Mouse (Mus musculus) gastrocnemius, postnatal 25 days (tissue): ENCODE data around the gene Mical2. TPM values are rescaled to one million over a fixed set of nuclear protein-coding genes. Genes with fewer than 3 reads are reported as not detected.

Experiments used
- DNase-seq: peaks from one replicate; pipeline ENCODE4 v3.0.0; 2022
- total RNA-seq, 2 experiments: library from RNA; stranded (reverse); gene quantifications; 1 replicate in 1 of 2; 2 replicates in 1 of 2; pipeline ENCODE4 v1.2.3; 2021

Gene Mical2
- total RNA-seq, 2 experiments from 2014 or later: 36.1 to 131 TPM

DNA sequence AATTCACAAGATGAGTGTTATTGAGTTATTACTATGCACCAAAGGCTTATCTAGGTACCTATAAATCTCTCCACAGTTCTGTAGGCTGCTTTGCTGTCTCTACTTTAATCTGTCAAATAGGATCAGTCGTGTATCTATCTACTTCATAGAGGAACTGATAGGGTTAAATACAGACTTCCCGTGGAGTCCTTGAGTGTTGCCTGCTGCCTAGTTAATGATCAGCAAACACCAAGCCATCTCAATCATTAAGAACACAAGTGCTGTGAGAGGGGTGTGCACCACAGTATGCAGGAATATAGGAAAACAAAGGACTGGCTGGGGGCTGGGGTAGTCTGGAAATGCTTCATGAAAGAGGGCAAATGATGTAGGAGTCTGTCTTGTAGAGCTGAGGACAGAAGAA, 50.2 kb downstream of the Mical2 start:
- DNase-seq: no peak

DNA sequence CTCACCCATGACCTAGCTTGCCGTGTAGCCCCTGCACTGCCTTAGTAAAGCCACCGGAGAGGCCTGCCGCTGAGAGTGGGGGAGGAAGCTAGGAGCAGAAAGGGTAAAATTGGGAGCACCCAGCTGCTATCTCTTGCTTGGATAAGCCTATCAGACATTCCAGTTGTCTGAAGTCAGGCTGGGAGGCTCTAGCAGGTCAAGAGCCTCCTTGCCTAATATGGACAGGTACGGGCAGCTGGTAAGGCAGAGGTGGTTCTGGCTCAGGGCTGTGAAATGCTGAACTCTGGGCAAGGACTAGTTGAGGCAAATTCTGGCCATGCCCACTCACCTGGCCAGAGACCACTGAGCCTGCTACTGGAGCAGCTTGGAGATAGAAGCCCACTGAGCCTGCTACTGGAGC, 51.2 kb downstream of the Mical2 start:
- no peak for DNase-seq

DNA sequence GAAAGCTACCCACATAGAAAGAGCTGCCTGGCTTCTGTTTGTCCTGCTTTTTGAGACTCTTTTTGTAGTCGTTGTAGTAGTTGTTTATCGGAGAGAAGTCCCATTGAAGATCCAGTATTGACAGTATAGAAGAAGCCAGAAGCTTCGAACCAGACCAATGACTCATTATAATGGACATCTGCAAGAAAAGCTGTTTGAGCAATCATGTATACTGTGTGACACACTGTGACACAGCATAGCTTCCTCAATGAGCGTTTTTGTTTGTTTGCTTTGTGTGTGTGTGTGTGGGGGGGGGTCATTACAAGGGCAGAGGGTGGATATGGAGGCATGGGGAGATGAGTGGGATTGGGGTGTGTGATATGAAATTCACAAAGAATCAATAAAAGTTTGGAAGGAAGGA, 53.0 kb downstream of the Mical2 start:
- no peak for DNase-seq

DNA sequence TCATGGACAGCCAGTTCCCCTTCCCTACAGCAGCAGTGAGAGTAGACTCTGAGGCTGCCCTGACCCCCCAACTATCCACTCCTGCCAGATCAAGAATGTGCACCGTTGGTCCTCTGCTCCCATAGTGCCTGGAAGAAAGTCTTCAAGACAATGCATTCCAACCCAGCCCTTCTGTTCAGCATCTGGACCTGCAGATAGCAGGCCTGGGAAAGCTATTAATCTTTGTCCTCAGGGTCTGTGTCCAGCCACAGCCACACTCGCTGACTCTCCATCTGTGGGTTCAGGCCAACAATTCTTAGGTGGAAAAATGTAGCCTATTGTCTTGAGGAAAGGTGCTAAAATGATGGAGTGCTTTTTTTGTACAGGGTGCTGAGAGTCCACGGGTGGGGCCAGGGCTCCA, 54.8 kb downstream of the Mical2 start:
- peak; percentile 36 for DNase-seq

DNA sequence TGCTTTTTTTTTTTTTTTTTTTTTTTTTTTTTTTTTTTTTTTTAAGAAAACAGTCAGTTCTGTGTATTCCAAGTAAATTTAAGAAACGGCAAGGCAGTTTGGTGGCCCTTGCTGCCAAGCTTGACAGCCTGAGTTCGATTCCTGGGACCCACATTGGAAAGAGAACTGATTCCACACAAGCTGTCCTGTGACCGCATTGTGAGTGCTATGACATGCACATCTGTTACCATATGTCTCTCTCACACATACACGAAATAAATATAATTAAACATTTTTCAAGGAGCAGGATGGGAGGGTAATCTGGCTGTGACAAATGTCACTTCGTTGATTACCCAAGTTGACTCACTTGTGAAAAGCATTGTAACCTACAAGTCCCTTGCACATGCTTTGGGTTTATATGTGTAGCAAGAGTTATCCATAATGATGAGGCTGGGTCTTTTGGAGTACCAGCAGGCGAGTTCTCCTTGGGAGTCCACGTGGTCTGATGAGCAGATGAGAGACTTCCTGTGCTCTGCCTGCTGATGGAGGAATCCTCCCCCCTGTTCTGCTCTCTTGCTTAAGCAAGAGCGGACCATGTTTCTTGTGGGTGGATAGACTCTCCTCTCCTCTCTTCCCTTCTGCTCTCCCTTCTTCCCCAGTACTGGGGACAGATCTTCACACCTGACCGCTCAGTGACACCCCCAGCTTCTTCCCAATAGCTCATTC, 58.1 kb downstream of the Mical2 start:
- no peak for DNase-seq

DNA sequence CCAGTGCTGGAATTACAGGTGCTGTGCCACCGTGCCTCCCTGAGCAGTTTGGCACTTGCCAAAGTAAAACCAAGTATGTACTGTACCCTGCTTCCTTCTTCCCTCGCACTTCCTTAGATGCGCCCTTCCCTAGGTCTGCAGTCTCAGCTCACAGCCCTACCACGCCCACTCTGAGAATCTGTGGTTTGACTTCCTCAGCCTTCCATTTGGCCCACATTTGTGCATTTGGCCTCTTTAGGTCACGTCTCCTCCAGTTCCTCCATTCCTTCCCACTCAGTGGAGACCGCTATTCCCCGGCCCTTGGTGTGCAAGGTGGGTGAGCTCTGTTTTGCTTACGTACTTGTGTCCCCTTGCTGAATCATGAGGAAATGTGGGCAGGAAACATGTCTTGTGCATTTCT, 59.9 kb downstream of the Mical2 start:
- no peak for DNase-seq

DNA sequence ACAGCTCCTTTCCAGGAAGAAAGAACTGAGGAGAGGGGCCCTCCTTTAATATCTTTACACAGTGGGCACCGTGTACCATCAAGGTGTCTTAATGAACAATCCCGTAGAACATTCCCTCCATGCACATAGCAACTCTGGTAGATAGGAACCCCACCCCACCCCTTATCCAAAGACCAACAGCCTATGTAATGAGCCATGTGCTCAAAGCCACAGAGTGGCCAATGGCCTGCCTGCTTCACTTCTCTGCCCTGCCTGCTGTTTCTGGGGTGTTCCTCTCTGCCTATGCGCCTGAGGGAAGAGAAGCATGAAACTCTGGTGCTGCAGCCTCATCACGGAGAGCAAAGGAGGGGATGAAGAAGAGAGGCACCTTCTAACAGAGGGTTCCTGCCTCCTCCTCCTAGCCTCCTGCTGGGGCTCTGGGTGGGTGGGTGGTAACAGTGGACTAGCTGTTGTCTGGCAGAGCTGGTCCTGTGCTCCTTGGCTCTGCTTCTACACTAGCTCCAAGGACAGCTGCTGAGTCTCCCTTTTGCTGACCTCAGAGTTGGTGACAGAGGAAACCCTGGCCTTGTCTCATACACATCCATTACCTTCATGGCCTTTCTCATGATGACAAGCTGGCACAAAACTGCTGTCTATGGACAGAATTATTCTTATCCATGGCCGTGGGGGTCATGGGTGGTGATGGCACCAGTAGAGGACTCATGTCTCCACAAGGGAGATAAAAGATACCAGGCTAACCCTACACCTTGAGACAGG, 62.9 kb downstream of the Mical2 start:
- DNase-seq: peak; percentile 41

DNA sequence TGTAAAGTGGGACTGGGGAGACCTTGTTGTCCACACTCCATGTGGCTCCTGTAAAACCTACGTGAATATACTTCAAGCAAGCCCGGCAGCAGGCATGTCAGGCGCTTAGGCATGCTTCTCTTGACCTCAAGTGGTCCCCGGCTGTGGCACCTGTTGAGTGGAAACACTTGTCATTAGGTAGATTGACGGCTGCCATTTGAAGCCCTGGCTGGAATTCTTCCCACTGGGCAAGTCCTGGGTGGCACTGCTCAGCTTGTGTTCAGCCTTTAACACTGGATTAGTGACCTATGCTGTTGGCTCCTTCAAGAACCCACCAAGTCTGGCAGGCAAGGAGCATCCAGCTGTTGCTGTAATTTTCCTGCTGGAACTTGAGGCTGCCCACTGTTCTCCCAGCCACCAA, 63.9 kb downstream of the Mical2 start:
- DNase-seq: peak; percentile 88

DNA sequence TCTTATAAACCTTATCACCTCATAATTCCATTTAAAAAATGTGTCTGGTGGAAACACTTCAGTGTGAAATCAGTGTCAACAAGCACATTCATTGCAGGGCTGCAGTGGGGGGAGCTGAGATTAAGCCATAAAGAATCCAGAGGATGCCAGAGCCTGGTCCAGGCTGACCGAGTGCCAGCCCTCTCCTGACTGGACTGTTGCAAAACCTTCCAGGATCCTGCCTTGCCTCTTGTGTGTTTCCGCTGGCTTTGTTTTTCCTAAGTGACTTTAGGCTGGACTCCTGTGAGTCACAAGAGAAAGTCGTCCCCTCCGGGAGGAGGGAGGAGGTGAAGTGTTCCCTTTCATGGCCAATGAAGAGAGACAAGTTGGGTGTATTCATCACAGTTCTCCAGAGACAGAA, 64.3 kb downstream of the Mical2 start:
- no peak for DNase-seq

DNA sequence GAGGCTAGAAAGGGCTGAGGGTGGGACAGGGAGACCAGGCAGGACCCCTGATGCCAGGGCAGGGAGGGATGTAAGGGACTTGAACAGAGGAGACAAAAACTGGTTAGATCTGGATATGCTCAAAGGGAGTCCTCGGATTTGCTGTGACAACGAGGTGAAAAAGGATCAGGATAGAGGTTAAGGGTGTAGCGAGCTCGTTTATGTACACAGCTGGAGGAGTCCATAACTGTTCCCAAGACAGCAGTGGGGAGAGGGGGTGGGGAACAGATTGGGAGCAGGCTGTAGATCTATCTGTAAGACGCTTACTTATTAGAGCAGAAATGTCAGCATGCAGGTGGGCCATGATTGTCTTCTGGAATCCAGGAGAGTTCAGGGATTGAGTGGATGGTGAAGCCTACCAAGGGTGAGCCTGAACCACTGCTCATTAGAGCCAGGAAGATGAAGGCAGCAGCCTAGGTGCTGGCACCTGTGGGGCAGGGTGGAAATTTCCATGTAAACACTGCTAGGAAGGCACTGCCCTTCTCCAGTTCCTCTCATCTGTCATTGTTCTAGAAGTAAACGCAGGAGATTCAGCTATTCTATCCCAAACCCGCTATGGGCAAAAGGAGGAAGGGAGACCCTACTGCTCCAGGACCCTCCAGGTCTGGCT, 67.9 kb downstream of the Mical2 start:
- no peak for DNase-seq

DNA sequence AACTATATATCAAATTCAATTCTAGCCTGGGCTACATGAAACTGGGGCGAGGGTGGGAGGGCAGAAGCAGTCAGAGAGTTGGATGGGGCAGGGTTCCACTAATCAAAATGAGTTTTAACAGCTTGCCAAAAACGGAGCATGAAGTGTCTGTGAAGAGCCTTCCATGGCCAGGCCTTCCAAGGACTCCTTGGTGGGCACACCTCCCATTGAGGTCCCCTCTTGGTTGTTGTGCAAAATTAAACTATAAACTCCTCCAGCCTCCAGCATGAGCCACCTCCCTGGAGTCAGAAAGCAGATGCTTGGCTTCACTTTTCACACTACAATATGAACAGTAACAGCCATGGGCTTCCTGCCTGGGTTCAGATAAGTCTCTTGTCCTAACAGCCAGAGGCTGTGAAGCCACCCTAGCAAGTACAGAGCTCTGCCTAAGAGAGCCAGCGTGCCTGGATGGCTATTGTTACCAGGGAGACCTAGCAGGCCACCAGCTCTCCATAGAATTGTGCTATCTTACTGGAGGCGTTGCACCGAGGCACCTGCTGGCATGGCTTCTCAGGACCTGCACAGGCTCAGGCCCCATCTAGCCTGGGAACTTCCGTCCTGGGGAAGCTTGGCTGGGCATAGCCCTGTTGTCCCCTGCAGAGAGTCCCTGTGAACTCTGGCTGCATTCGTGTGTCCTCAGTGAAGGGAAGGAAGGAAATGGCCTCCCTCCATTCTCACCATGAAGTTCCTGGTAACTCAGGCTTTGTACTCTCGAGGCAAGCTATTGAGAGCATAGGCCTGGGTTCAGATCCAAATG, 70.0 kb downstream of the Mical2 start:
- DNase-seq: no peak

DNA sequence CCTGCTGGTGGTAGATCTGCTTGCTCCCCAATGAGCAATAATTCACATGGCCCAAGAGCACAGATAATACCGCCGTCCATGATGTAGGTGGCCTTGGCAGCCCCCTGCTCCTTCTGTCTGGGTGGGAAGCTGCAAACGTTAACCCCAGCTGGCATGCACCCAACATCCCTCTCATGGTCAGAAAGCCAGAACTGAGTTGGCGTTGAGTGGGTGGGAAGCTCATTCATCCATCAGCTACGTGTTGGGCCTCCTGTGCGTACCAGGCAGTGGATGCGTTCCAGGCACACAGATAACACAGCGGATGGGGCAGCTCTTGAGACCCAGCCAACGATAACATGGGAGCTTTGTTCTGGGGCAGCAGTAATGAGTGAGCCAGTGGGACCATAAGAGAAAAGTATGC, 72.4 kb downstream of the Mical2 start:
- no peak for DNase-seq

DNA sequence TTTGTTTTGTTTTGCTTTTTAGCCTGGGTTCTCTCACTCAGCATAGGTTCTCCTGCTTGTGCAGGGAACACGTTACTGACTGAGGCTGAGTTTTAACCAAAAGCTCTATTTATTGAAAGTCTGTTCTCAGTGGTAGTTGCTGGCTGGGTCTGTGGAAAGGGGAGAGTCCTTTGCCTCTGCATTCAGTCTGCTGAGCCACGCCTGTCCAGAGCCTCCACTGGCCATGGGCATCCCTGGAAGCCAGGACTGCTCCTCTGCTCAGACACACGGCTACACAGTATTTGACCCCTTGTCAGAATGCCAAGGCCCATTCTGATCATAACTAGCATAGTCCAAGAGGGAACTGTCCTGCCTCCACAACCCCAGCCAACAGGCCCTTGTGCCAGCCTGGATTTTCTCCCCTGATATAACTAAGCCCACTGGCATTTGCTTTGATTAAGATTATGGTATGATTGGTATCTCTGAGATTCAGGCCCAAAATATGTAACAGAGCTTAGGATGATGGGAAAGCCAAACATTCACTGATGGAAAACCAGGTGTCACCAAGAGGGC, 73.3 kb downstream of the Mical2 start:
- DNase-seq: no peak

DNA sequence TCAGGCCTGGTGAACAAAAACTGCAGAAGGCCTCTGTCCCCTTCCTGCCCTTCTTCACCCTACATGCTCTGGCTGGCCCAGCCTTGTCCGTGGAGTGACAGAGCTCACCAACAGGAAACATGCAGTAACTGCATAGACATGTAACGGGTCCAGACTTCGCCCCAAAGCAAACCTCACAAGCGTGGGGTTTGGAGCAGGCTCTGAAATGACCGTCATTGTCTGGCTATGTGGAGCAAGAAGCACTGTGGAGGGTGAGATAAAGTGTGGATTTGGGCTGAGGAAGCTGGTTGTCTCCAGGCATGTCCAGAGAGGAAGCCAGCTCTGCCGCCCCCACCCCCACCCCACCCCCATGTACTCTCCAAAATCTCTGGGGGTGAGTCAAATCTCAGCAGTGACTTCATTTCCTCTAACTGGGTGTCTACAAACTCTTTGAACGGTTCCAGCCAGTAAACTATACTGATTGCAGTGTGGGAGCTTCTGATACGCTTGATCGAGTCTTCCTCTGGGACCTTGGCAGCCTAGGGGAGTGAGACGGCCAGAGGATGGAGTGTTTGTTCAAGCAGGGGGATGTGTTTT, 74.0 kb downstream of the Mical2 start:
- DNase-seq: no peak

DNA sequence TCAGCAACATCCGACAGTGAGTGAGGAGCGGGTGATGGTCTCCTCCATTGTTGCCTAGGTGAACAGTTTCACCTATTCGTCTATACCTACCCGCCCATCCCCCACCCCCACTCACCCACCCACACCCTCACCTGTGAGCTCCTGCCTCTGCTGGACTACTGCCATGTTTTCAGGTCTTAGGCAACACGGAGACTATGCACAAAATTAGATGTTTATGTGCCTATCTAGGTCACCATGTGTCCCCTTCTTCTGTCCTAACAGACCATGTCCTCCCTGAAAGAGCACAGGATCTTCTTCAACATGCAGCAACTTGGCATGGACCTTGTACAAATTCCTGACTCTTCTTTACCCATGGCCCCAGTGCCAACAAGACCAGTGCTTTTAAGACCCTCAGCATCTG, 74.5 kb downstream of the Mical2 start:
- DNase-seq: no peak

DNA sequence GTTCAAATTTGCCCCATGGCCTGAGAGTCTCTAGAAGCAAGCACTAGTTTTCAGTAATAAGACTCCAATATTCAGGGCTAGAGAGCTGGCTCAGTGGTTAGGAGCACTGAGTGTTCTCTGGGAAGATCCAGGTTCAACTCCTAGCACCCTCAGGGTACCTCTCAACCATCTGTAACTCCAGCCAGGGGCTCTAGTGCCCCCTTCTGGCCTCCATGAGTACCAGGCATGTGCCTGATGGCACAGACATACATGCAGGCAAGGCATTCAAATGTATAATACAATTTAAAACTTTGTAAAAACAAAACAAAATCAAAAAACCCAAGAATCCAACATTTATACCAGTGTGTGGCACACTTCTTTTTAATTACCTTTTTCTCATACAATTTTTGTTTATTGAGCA, 75.4 kb downstream of the Mical2 start:
- DNase-seq: no peak

DNA sequence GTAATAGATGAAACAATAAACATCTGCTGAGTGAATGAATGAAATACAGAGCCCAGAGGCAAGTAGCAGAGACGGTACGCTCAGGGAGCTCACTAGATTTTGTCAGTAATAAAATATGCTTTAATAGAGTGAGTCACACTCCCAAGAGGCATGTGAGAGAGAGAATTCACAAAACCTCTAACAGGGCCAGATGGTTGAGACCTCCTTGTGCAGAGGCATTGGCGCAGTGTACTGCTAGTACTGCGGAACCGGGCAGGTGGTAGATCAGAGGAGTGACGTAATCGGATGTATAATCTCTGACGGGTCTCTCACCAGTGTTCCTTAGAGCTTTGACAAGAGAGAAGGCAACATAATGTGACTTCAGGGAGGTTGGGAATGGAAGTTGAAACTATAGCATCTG, 78.7 kb downstream of the Mical2 start:
- no peak for DNase-seq

DNA sequence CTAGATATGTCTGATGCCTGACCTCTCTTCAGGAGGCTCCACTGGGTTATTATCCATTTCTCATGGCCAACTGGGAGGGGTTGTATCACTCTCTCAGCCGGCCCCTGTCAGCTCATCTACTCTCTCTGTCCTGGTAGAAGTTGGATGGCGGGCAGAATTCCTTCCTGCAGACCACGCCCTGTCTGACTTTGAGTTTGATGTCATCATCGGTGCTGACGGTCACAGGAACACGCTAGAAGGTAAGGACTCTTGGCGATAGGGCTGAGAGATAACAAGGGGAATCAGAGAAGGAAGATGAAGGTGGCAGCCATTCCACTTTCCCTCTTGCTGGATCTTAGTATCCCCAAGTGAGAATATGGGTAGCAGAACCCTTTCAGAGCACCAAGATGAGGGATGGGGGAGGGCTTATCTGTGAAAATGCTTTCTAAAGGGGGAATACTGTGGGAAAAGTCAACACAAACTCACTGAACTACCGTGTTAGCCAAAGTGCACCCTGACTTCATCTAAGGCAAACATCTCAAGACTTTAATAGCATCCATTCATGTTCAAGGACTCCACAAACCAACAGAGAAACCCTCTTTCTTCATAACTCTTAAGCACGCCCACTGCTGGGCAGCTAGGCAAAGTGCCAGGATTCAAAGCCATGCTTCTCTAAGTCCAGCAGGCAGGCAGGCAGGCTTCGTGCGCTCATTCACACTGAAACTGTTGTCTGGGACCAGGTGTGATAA, 83.8 kb downstream of the Mical2 start:
- DNase-seq: no peak

DNA sequence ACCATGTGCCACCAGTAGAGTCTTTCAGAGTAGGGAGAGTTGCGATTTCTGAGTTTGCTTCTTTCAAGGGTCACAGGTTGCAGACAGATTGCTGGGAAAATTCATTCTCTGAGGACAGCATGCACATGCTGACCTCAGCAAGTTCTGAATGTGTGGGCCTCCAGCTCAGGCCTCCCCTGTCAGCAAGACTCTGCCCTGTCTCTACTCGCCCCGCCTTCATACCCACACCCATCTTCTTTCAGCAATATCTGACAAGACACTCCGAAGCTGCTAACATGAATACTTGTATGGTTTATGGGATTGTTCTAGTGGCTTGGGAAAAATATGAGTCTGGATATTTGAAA, 84.3 kb downstream of the Mical2 start:
- DNase-seq: no peak

DNA sequence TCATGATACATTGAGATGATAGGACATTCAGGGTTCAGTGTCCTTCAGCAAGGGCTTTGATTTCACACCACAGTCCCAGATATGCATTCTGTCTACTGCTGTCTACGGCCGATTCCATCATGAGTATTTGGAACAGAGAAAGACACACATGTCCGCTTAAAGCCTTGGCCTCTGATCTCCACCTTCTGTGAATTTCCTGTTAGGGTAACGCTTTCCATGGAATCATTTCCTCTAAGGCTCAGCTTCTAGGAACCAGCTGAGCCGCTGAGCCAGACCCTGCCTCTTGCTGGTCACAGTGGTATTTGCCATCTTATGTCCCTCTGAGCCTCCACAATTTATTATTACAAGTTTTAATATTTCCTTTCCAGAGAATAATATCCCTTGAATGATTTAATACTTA, 87.6 kb downstream of the Mical2 start:
- DNase-seq: no peak

DNA sequence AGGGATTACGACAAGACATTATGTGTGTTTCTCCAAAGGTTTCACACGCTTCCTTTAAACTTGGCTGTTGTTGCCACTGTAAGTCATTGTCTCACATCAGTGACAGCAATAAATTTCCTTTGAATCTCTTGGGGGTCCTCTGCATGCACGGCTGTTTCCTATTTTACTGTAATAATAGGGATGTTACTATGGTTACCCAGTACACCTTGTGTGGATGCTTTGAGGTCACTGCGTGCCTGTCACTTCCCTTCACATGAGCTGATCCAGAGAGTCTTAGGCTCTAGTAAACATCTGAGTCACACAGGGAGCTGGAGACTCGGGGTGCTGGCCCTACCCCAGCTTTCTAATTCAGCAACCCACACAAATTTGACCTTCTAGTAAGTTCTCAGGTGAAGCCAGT, 88.0 kb downstream of the Mical2 start:
- no peak for DNase-seq
